In genomic region chr17:65597857-65598486, GRCm38 (mm10) we compare ENCODE assay signal across 32 mouse cellular contexts. TPM values are rescaled to one million over a fixed set of nuclear protein-coding genes. Genes with fewer than 3 reads are reported as not detected.
DNase-seq lines count a peak whose midpoint lies in the region; ATAC-seq and TF ChIP-seq lines count a peak whose summit lies in the region.
"Had no signal": no experiment of that assay in that cellular context is flagged by ENCODE, and none has a peak within 500 bp of the region (broad histone marks: within the 10 kb centered on the region; RNA-seq: fewer than 3 reads in every experiment).

No protein-coding gene starts in this region.

- TF ChIP-seq CTCF in kidney, adult 2 months (conservative IDR thresholded peaks at IDR 0.05; ENCODE audit: insufficient read depth, insufficient read length, low read depth, low read length) = no peak

- peaks cover 9% of the 10 kb centered on the region; the same call in 1 of the 2 replicates for H3K36me3 ChIP-seq in heart, embryonic 14.5 days (ENCODE audit: control insufficient read depth, insufficient read depth, low read length)
- H3K36me3 ChIP-seq in neural tube, embryonic 15.5 days = 0 out of 2 replicates have a peak, but pooled peaks cover 1% of the 10 kb centered on the region
- peaks cover 4% of the 10 kb centered on the region for H3K36me3 ChIP-seq in liver, embryonic 13.5 days
- no peaks in the 10 kb centered on the region; the same call in 1 of the 2 replicates for H3K36me3 ChIP-seq in kidney, adult 2 months (ENCODE audit: control insufficient read depth, insufficient read depth, low read length)
- H3K36me3 ChIP-seq: forebrain, embryonic 15.5 days had no signal

- peak overlapping the region; percentile 7; the same call in 1 of the 2 replicates for H3K4me2 ChIP-seq in heart, embryonic 14.5 days (ENCODE audit: low read length)
- no peak overlapping the region for H3K4me2 ChIP-seq in neural tube, embryonic 15.5 days
- no peak overlapping the region for H3K4me2 ChIP-seq in liver, embryonic 13.5 days
- H3K4me2 ChIP-seq: embryonic facial prominence, embryonic 15.5 days; forebrain, embryonic 15.5 days; limb, embryonic 15.5 days; lung, embryonic 15.5 days; midbrain, embryonic 13.5 days; stomach, embryonic 15.5 days had no signal

- H3K9ac ChIP-seq in heart, embryonic 14.5 days (ENCODE audit: low read length) = no peak overlapping the region
- no peak overlapping the region for H3K9ac ChIP-seq in neural tube, embryonic 15.5 days (replicated peaks)
- peak overlapping the region; percentile 4; the same call in 1 of the 2 replicates for H3K9ac ChIP-seq in liver, embryonic 13.5 days
- H3K9ac ChIP-seq: embryonic facial prominence, embryonic 15.5 days; forebrain, embryonic 15.5 days; limb, embryonic 15.5 days; lung, embryonic 15.5 days; midbrain, embryonic 13.5 days; stomach, embryonic 15.5 days had no signal

- H3K4me3 ChIP-seq in heart, embryonic 14.5 days (ENCODE audit: control insufficient read depth in 1 of 2, insufficient read depth in 1 of 2, low read depth in 1 of 2, low read length in 2 of 2) = no peak overlapping the region
- H3K4me3 ChIP-seq in neural tube, embryonic 15.5 days (replicated peaks) = no peak overlapping the region
- H3K4me3 ChIP-seq in liver, embryonic 13.5 days (replicated peaks) = no peak overlapping the region
- no peak overlapping the region for H3K4me3 ChIP-seq in kidney, adult 2 months (ENCODE audit: insufficient read depth, low read depth, low read length)
- H3K4me3 ChIP-seq: embryonic facial prominence, embryonic 15.5 days; forebrain, embryonic 15.5 days; left cerebral cortex, adult 2 months; limb, embryonic 15.5 days; lung, embryonic 15.5 days; megakaryocyte, embryonic 14.5 days; midbrain, embryonic 13.5 days; stomach, embryonic 15.5 days had no signal

- H3K4me1 ChIP-seq in heart, embryonic 14.5 days (ENCODE audit: control insufficient read depth in 2 of 2, insufficient read depth in 2 of 2, low read length in 2 of 2) = peaks cover 6 to 14% of the 10 kb centered on the region in 2 experiments
- H3K4me1 ChIP-seq in neural tube, embryonic 15.5 days = peaks cover 26% of the 10 kb centered on the region
- peaks cover 49% of the 10 kb centered on the region for H3K4me1 ChIP-seq in liver, embryonic 13.5 days (replicated peaks)
- H3K4me1 ChIP-seq in kidney, adult 2 months (ENCODE audit: control insufficient read depth, insufficient read depth, low read length) = peaks cover 9% of the 10 kb centered on the region; the same call in 1 of the 2 replicates

- ATAC-seq in heart, embryonic 14.5 days (ENCODE audit: insufficient number of reproducible peaks, insufficient read depth, low FRiP score, low read depth) = no peak
- peak; percentile 26; the same call in 1 of the 2 replicates for ATAC-seq in neural tube, embryonic 15.5 days (ENCODE audit: low FRiP score)
- ATAC-seq in liver, embryonic 13.5 days (ENCODE audit: low read depth) = peak; percentile 39
- ATAC-seq: activated CD4-positive, CD25-positive, alpha-beta regulatory T cell, adult 4 months; forebrain, embryonic 15.5 days; hindbrain, postnatal 0 days; midbrain, embryonic 13.5 days had no signal

- H3K27ac ChIP-seq in heart, embryonic 14.5 days (replicated peaks in 1 of 2; ENCODE audit: control insufficient read depth in 1 of 2, insufficient read depth in 1 of 2, low read depth in 2 of 2, low read length in 2 of 2) = peak overlapping the region; percentile 11 to 25; a peak in 1 of 4 replicates
- H3K27ac ChIP-seq in neural tube, embryonic 15.5 days (replicated peaks) = no peak overlapping the region
- no peak overlapping the region for H3K27ac ChIP-seq in liver, embryonic 13.5 days
- no peak overlapping the region for H3K27ac ChIP-seq in kidney, adult 2 months (ENCODE audit: insufficient read depth, low read depth, low read length)
- H3K27ac ChIP-seq: embryonic facial prominence, embryonic 15.5 days; forebrain, embryonic 15.5 days; hindbrain, postnatal 0 days; left cerebral cortex, adult 2 months; limb, embryonic 15.5 days; lung, embryonic 15.5 days; midbrain, embryonic 13.5 days; stomach, embryonic 15.5 days had no signal

- DNase-seq in heart, postnatal 4 days = no peak
- DNase-seq in neural tube, embryonic 10.5 days (ENCODE audit: extremely low spot score, low spot score) = no peak
- DNase-seq in liver, embryonic 13.5 days = no peak
- DNase-seq in kidney, adult 2 months = no peak
- DNase-seq in left cerebral cortex, postnatal 14 days (ENCODE audit: low spot score in 2 of 2) = no peak
- DNase-seq: adrenal gland, adult 8-10 months; cerebellum, adult 2 months; cerebellum, postnatal 25 days; embryo, embryonic 11 days; gastrocnemius, postnatal 14 days; heart, adult 11 months; kidney, adult 8-10 months; kidney, postnatal 10 days; left cerebral cortex, postnatal 4 days; lung, postnatal 36 days; thymus, adult 18-20 months; thymus, postnatal 36 days had no signal

- no peaks in the 10 kb centered on the region for H3K9me3 ChIP-seq in heart, embryonic 14.5 days (ENCODE audit: control insufficient read depth, low read length)
- no peaks in the 10 kb centered on the region for H3K9me3 ChIP-seq in neural tube, embryonic 15.5 days (replicated peaks)
- H3K9me3 ChIP-seq in liver, embryonic 13.5 days (replicated peaks) = no peaks in the 10 kb centered on the region
- H3K9me3 ChIP-seq: embryonic facial prominence, embryonic 15.5 days; forebrain, embryonic 15.5 days; limb, embryonic 15.5 days; lung, embryonic 15.5 days; megakaryocyte, embryonic 14.5 days; midbrain, embryonic 13.5 days; stomach, embryonic 15.5 days had no signal

- H3K27me3 ChIP-seq in heart, embryonic 14.5 days (ENCODE audit: control insufficient read depth, insufficient read depth, low read length) = no peaks in the 10 kb centered on the region
- H3K27me3 ChIP-seq in neural tube, embryonic 15.5 days (replicated peaks) = no peaks in the 10 kb centered on the region
- no peaks in the 10 kb centered on the region for H3K27me3 ChIP-seq in liver, embryonic 13.5 days
- no peaks in the 10 kb centered on the region for H3K27me3 ChIP-seq in kidney, adult 2 months (replicated peaks; ENCODE audit: control insufficient read depth, insufficient read depth, low read length)
- H3K27me3 ChIP-seq: embryonic facial prominence, embryonic 15.5 days; forebrain, embryonic 15.5 days; limb, embryonic 15.5 days; lung, embryonic 15.5 days; megakaryocyte, embryonic 14.5 days; midbrain, embryonic 13.5 days; stomach, embryonic 15.5 days had no signal

- WGBS in heart, embryonic 14.5 days = 42% methylated on average over 3 of the region's 3 CpGs
- WGBS in neural tube, embryonic 15.5 days = 82% methylated on average over 3 of the region's 3 CpGs
- WGBS in liver, embryonic 13.5 days (ENCODE audit: insufficient replicate concordance) = 48% methylated on average over 3 of the region's 3 CpGs
- WGBS in kidney, adult 2 months = 73% methylated on average over 3 of the region's 3 CpGs

- no peak for TF ChIP-seq POLR2A in kidney, adult 2 months (IDR thresholded peaks at IDR 0.05; ENCODE audit: low read depth, low read length)

- intact Hi-C loops in left cerebral cortex, postnatal 14 days (cut with DNase I) = no loop called here

RNA-seq across cellular contexts. Expression of gene Vapa, which starts 15.4 kb away (rescaled TPM):
- polyA plus RNA-seq in heart, embryonic 14.5 days (2014; fragmentation: Nextera tagmentation; extraction: Ambion mirVana) = 172 and 177 TPM in 2 replicates
- 100 to 1,000 TPM; 109 to 111 TPM for total RNA-seq in heart, postnatal 4 days (2021)
- 270 and 299 TPM in 2 replicates for polyA plus RNA-seq in neural tube, embryonic 15.5 days (2015; fragmentation: Nextera tagmentation; extraction: Ambion mirVana)
- polyA plus RNA-seq in liver, embryonic 13.5 days (2015; fragmentation: Nextera tagmentation; extraction: Ambion mirVana) = 76.8 and 91.4 TPM in 2 replicates
- polyA plus RNA-seq in kidney, adult 2 months (2012; rRNA removed) = 21.2 and 27.5 TPM in 2 replicates
- total RNA-seq in left cerebral cortex, postnatal 14 days (2021) = 100 to 1,000 TPM; 169 to 181 TPM

RNA-seq across cellular contexts. Expression of gene Txndc2, which starts 44.0 kb away (rescaled TPM):
- polyA plus RNA-seq in heart, embryonic 14.5 days (2014; fragmentation: Nextera tagmentation; extraction: Ambion mirVana) = not detected in 2 replicates
- total RNA-seq in heart, postnatal 4 days (2021) = under 1 TPM; 0.14 to 0.47 TPM
- 0.10 and 0.13 TPM in 2 replicates for polyA plus RNA-seq in neural tube, embryonic 15.5 days (2015; fragmentation: Nextera tagmentation; extraction: Ambion mirVana)
- polyA plus RNA-seq in liver, embryonic 13.5 days (2015; fragmentation: Nextera tagmentation; extraction: Ambion mirVana) = not detected in 2 replicates
- 0.05 and 0.07 TPM in 2 replicates for polyA plus RNA-seq in kidney, adult 2 months (2012; rRNA removed)
- under 1 TPM in 1 of 2 experiments, not detected in 1; 0.25 TPM for total RNA-seq in left cerebral cortex, postnatal 14 days (2021)
- total RNA-seq: gastrocnemius, postnatal 14 days; hematopoietic stem cell, adult 5-6 weeks; hindbrain, postnatal 0 days; MEL had no signal
- polyA plus RNA-seq: activated CD4-positive, CD25-positive, alpha-beta regulatory T cell, adult 4 months; lung, embryonic 15.5 days; midbrain, embryonic 13.5 days; stomach, embryonic 15.5 days had no signal

RNA-seq across cellular contexts. Expression of gene Tmem232, which starts 57.4 kb away (rescaled TPM):
- polyA plus RNA-seq in heart, embryonic 14.5 days (2014; fragmentation: Nextera tagmentation; extraction: Ambion mirVana) = 0.14 TPM in 1 of 2 replicates, not detected in the other
- under 1 TPM in 1 of 2 experiments, not detected in 1; 0.14 TPM for total RNA-seq in heart, postnatal 4 days (2021)
- 1.2 and 1.4 TPM in 2 replicates for polyA plus RNA-seq in neural tube, embryonic 15.5 days (2015; fragmentation: Nextera tagmentation; extraction: Ambion mirVana)
- polyA plus RNA-seq in liver, embryonic 13.5 days (2015; fragmentation: Nextera tagmentation; extraction: Ambion mirVana) = not detected in 2 replicates
- 0.04 TPM in 1 of 2 replicates, not detected in the other for polyA plus RNA-seq in kidney, adult 2 months (2012; rRNA removed)
- 1 to 10 TPM; 1.5 to 1.9 TPM for total RNA-seq in left cerebral cortex, postnatal 14 days (2021)
- total RNA-seq: adrenal gland, adult 8-10 months; hematopoietic stem cell, adult 5-6 weeks; MEL had no signal
- polyA plus RNA-seq: activated CD4-positive, CD25-positive, alpha-beta regulatory T cell, adult 4 months; C2C12 had no signal

Comparison
In these comparisons a context has a peak if more than half of its experiments do, and no peak if none do; other contexts are left out.
1. H3K27ac ChIP-seq: peak in heart, embryonic 14.5 days (2 of 2); none in neural tube, embryonic 15.5 days (single experiment), liver, embryonic 13.5 days (single experiment) and kidney, adult 2 months (single experiment).